8 mouse cellular contexts compared by ENCODE assay signal in genomic region chr11:5099576-5100183, GRCm38 (mm10). TPM values are rescaled to one million over a fixed set of nuclear protein-coding genes. Genes with fewer than 3 reads are reported as not detected.
DNase-seq lines count a peak whose midpoint lies in the region; ATAC-seq and TF ChIP-seq lines count a peak whose summit lies in the region.

No protein-coding gene starts in this region.

- peak overlapping the region; percentile 95 for H3K4me3 ChIP-seq in hindbrain, embryonic 15.5 days

- peak overlapping the region; percentile 100 for H3K27ac ChIP-seq in hindbrain, embryonic 15.5 days (replicated peaks)

- peak; percentile 65 for ATAC-seq in Patski
- peak; percentile 71 for ATAC-seq in hindbrain, embryonic 15.5 days (ENCODE audit: low FRiP score, low read depth)

- H3K9ac ChIP-seq in hindbrain, embryonic 15.5 days = peak overlapping the region; percentile 75

- TF ChIP-seq CTCF in Patski (IDR thresholded peaks at IDR 0.05) = no peak

- POLR2A ChIA-PET in Patski (lab: Charles Lee) = interaction anchor here (0.6 to 1.6 kb wide), 5 partner anchors 10 to 376 kb away, joined by 3 to 6 read pairs (median 4); no protein-coding TSS in a partner anchor

- CTCF ChIA-PET in Patski (lab: Charles Lee) = interaction anchor here (1.8 kb wide), 1 partner anchor 11 kb away, joined by 6 read pairs; no protein-coding TSS in a partner anchor

- WGBS in hindbrain, embryonic 15.5 days = 0% methylated on average over 27 of the region's 31 CpGs

- in situ Hi-C loops in Patski (cut with MboI; ENCODE audit: low pct_unique_long_range_greater_than_20kb) = no loop called here

- H3K4me1 ChIP-seq in hindbrain, embryonic 15.5 days (replicated peaks) = peaks cover 40% of the 10 kb centered on the region

- no peaks in the 10 kb centered on the region for H3K36me3 ChIP-seq in hindbrain, embryonic 15.5 days

- peak; percentile 46 for DNase-seq in Patski (ENCODE audit: low read depth, low spot score)
- peak; percentile 77 to 79 for DNase-seq in cerebellum, postnatal 14 days
- DNase-seq in frontal cortex, postnatal 36 days (ENCODE audit: low spot score in 2 of 2) = peak; percentile 77 to 79
- peak; percentile 72 for DNase-seq in left cerebral cortex, adult 11 months (ENCODE audit: low spot score)
- peak; percentile 93 for DNase-seq in lung, postnatal 36 days
- peak; percentile 87 for DNase-seq in retina, embryonic 14.5 days (ENCODE audit: low spot score)
- DNase-seq in thymus, postnatal 36 days = peak; percentile 74 to 80

- H3K27me3 ChIP-seq in Patski = no peaks in the 10 kb centered on the region
- no peaks in the 10 kb centered on the region for H3K27me3 ChIP-seq in hindbrain, embryonic 15.5 days

- peak overlapping the region; percentile 86 for H3K4me2 ChIP-seq in hindbrain, embryonic 15.5 days

- H3K9me3 ChIP-seq in hindbrain, embryonic 15.5 days = no peaks in the 10 kb centered on the region

RNA-seq across cellular contexts. Expression of gene Ewsr1, which starts 0.6 kb away (rescaled TPM):
- 420 TPM for polyA plus RNA-seq in Patski (2021)
- polyA plus RNA-seq in hindbrain, embryonic 15.5 days (2015; fragmentation: Nextera tagmentation; extraction: Ambion mirVana) = 564 and 566 TPM in 2 replicates

RNA-seq across cellular contexts. Expression of gene Rhbdd3, which starts 1.0 kb away (rescaled TPM):
- polyA plus RNA-seq in Patski (2021) = 35.4 TPM
- 44.3 and 44.4 TPM in 2 replicates for polyA plus RNA-seq in hindbrain, embryonic 15.5 days (2015; fragmentation: Nextera tagmentation; extraction: Ambion mirVana)

RNA-seq across cellular contexts. Expression of gene Gas2l1, which starts 34.6 kb away (rescaled TPM):
- polyA plus RNA-seq in Patski (2021) = 56.3 TPM
- polyA plus RNA-seq in hindbrain, embryonic 15.5 days (2015; fragmentation: Nextera tagmentation; extraction: Ambion mirVana) = 27.0 and 32.2 TPM in 2 replicates

RNA-seq across cellular contexts. Expression of gene Rasl10a, which starts 41.8 kb away (rescaled TPM):
- polyA plus RNA-seq in Patski (2021) = 2.4 TPM
- 1.1 and 1.6 TPM in 2 replicates for polyA plus RNA-seq in hindbrain, embryonic 15.5 days (2015; fragmentation: Nextera tagmentation; extraction: Ambion mirVana)

RNA-seq across cellular contexts. Expression of gene Emid1, which starts 52.4 kb away (rescaled TPM):
- not detected for polyA plus RNA-seq in Patski (2021)
- 16.0 and 17.1 TPM in 2 replicates for polyA plus RNA-seq in hindbrain, embryonic 15.5 days (2015; fragmentation: Nextera tagmentation; extraction: Ambion mirVana)

Comparison
In these comparisons a context has a peak if more than half of its experiments do, and no peak if none do; other contexts are left out.
1. Peak in every context shown above with its lines: DNase-seq, ATAC-seq, H3K4me3 ChIP-seq and H3K27ac ChIP-seq.